Mouse (Mus musculus): ENCODE data around the gene Gltp. TPM values are rescaled to one million over a fixed set of nuclear protein-coding genes. Genes with fewer than 3 reads are reported as not detected.

The Gltp gene
- total RNA-seq, 1 experiment from 2014 or later, result 46.5 TPM

GRCm38 (mm10) chr5:114707265-114708068, 16.7 kb upstream of the Gltp start, which contains the start of gene Tchp:
Gene Tchp (plus strand): TSS chr5:114707760.
- peak; percentile 89 for ATAC-seq (replicated peaks; ENCODE audit: insufficient number of reproducible peaks, low FRiP score, low TSS enrichment, poor library complexity, severe bottlenecking)

GRCm38 (mm10) chr5:114702403-114703392, 11.9 kb upstream of the Gltp start:
- no peak; the same call in 1 of the 2 replicates for ATAC-seq (replicated peaks; ENCODE audit: insufficient number of reproducible peaks, low FRiP score, low TSS enrichment, poor library complexity, severe bottlenecking)

GRCm38 (mm10) chr5:114699015-114699414, 8.2 kb upstream of the Gltp start:
- ATAC-seq (replicated peaks; ENCODE audit: insufficient number of reproducible peaks, low FRiP score, low TSS enrichment, poor library complexity, severe bottlenecking), result peak; percentile 87

DNA sequence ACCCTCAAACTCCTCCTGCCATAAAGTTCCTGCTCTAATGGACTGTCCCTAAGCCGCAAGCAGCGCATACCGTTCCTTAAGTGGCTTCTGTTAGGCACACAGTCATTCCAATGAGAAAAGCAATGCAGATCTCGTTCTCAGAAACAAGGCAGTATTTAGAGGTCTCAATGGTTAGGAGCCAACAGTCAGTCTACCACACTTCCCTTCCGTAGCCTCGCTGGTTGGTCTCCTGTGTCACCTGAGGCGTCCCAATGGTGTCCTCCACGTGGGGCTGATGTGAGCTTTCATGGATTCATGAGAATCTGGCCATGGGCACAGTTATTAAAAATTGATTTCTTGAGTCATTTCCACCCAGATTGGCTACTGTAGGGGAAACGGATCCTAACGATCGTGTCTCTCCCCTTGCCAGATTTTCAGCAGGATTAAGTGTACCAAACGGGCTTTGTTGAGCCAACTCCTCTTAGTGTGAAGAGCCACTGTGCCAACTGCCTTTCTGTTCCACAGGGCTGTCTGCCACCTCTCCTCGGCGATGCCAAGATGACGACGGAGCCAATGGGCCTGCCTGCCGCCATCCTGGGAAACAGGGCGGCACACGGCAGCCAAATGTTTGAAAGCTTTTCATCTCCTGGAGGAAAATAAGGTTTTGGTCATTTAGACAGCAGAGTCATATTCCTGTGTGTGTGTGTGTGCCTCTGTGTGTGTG, 7.4 kb upstream of the Gltp start:
- no peak for ATAC-seq (replicated peaks; ENCODE audit: insufficient number of reproducible peaks, low FRiP score, low TSS enrichment, poor library complexity, severe bottlenecking)

DNA sequence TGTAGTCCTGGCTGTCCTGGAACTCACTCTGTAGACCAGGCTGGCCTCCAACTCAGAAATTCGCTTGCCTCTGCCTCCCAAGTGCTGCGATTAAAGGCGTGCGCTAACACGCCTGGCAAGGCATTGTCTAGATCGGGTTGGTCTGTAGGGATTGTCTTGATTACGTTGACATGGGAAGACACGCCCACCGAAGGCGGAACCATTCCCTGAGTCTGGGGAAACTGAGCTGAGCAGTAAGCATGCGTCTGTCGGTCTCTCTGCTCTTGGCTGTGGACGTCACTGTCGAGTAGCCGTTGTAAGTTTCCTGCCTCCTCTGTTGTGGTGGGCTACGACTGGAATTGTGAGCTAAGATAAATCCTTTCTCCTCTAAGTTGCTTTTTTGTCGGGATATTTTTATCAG, 6.2 kb upstream of the Gltp start:
- ATAC-seq (replicated peaks; ENCODE audit: insufficient number of reproducible peaks, low FRiP score, low TSS enrichment, poor library complexity, severe bottlenecking), result no peak

- ATAC-seq (replicated peaks; ENCODE audit: insufficient number of reproducible peaks, low FRiP score, low TSS enrichment, poor library complexity, severe bottlenecking), result no peak
Measured at GRCm38 (mm10) chr5:114695775-114696174, 5.0 kb upstream of the Gltp start.

DNA sequence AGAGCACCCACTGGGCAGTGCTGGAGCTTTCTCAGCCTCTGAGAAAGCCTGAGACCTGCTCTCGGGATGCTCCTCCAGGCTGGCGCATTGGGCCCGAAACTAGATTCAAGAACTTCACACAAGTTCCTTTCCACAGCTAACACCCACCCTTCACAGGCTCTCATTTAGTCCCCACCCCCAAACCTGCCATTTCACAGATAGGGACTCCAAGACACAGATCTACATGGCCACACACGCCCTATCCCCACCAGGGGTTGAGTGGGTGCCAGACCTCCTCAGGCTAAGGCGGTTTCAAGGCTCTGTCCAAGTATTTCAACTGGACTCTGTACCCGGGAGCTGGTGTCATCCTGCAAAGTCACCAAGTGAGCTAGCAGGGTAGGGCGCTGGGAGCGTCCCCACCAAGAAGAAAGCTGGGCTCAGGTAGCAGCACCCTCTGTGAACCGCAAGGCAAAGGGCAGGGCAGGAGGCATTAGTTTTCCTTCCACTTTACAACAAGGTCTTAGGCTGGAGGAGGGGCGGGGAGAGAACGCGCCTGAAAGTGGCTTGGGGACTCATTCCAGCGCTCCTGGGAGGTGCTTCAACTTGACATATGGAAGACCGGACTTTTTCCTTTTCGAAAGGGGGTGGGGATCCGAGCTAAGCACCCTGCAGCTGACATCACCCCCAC, 951 bp downstream of the Gltp start:
- ATAC-seq (replicated peaks; ENCODE audit: insufficient number of reproducible peaks, low FRiP score, low TSS enrichment, poor library complexity, severe bottlenecking), result no peak

GRCm38 (mm10) chr5:114688703-114689102, 2.1 kb downstream of the Gltp start:
- ATAC-seq (replicated peaks; ENCODE audit: insufficient number of reproducible peaks, low FRiP score, low TSS enrichment, poor library complexity, severe bottlenecking), result no peak

- ATAC-seq (replicated peaks; ENCODE audit: insufficient number of reproducible peaks, low FRiP score, low TSS enrichment, poor library complexity, severe bottlenecking), result no peak
Measured at GRCm38 (mm10) chr5:114687901-114688300, 2.9 kb downstream of the Gltp start.

DNA sequence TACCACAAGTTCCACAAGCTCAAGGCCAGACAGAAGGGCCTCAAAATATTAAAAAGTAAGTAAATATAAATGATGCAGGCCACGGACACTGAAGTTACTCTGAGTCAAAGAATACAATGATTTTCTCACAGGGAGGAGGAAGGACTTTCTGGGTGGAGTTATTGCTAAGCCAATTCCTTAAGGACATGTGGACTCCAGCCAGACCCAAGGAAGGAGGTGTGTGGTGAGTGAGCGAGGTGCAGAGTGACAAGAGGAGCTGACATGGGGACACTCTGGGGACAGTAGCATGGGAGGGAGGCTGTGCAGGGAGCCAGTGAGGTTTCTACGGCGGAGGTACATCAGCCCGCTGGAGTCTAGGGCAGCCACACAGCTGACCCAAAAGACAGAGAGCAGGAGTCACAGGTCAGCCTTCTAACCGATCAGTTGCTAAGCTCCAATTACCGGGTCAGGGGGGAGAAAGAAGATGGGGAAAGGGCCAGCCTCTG, 4.0 kb downstream of the Gltp start:
- no peak for ATAC-seq (replicated peaks; ENCODE audit: insufficient number of reproducible peaks, low FRiP score, low TSS enrichment, poor library complexity, severe bottlenecking)

- ATAC-seq (replicated peaks; ENCODE audit: insufficient number of reproducible peaks, low FRiP score, low TSS enrichment, poor library complexity, severe bottlenecking), result no peak
Measured at GRCm38 (mm10) chr5:114685986-114686385, 4.8 kb downstream of the Gltp start.

DNA sequence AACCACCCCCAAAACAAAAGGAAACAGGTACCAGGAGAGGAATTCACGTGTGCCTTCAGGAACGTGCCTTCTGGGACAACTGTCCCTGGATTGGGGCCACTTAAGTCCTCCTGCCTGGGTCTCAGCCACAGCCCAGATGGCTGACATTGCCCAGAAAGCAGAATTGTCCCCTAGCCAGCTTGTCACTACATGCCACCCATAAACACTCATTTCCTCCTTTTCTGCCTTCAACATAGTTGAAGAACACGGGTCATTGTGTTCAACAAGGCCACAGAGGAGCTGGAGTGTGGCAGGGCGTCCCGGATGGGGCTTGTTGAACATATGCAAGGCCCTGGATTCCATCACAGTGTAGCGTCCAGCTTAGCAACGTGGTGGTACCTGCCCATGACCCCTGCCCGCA, 9.1 kb downstream of the Gltp start:
- peak; percentile 40 for ATAC-seq (replicated peaks; ENCODE audit: insufficient number of reproducible peaks, low FRiP score, low TSS enrichment, poor library complexity, severe bottlenecking)

DNA sequence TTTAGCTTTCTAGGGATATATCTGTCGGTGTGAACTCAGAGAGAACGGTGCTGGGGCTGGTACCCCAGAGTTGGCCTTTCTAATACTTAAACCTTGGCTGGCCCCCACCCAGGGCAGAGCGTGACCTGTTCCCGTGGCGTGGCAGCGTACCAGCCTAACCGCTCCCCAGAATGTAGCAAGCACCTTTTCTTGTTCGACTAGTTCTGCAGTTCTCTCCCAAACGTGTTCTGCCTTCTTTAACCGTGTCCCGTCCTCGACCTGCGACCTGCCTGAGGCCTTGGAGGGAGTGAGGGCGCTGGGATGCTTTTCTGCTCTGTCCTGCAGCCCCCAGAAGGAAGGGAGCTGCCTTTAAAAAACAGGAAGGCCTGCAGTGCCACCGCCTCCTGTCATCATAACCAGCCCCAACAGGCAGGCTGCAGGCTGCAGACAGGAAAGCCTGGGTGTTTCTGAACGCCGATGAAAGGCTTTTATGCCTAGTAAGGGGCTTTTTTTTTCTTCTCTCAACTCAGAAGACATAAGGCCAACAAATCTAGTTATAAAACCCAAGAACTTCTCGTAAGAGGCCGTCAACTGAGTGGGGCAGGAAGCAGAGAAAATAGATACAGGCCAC, 10.0 kb downstream of the Gltp start:
- no peak for ATAC-seq (replicated peaks; ENCODE audit: insufficient number of reproducible peaks, low FRiP score, low TSS enrichment, poor library complexity, severe bottlenecking)

DNA sequence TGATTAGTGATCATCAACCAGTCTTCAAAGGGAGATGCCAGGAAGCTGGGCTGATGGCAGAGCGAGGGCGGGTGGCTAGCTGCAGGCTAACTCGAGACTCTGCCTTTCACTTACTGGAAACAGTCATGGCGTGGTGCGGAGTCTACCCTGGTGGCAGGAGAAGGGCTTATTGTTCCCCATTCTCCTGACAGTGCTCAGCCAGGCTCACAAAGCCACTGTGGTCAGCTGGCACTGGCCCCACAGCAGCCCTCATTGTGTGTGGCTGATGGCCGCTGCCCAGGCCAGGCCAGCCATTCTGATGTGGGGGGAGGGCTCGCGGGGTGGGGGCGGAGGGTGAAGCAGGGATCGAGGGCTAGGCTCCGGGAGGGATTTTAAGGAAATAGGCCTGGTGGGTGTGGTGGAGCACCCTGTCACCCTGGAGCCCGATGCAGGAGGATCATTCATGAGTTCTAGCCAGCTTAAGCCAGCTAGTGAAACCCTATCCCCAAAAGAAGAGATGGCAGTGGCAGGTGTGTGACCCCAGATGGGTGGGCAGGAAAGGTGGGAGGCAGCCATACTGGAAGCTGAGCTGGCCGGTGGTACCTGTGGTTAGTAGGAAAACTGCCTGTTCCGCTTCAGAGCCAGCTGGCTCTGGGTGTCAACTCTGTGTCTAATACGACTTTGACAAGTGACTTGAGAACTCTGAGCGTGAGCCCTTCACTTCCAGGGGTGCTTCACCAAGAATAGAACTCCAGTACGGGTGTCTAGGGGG, 10.8 kb downstream of the Gltp start:
- ATAC-seq (replicated peaks; ENCODE audit: insufficient number of reproducible peaks, low FRiP score, low TSS enrichment, poor library complexity, severe bottlenecking), result no peak

- ATAC-seq (replicated peaks; ENCODE audit: insufficient number of reproducible peaks, low FRiP score, low TSS enrichment, poor library complexity, severe bottlenecking), result no peak
Measured at GRCm38 (mm10) chr5:114674594-114674993, 16.2 kb downstream of the Gltp start.

DNA sequence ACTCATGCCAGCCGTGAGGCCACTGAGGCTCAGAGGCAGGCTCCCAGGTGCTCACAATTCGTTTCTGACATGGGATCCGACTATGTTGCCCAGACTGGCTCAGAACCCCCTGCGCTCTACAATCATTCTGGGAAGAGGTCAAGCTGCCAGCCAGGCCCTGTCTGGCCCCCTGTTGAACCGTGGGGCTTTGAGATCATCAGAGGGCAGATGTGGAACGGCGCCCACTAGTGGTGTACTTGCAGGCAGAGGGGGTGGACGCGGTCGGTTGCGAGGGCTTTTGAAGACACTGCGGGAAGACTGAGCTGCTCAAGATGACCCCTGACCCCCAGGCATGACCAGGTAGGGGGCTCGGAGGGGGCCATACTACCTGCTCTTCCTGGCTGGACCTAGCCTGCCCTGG, 17.7 kb downstream of the Gltp start:
- no peak for ATAC-seq (replicated peaks; ENCODE audit: insufficient number of reproducible peaks, low FRiP score, low TSS enrichment, poor library complexity, severe bottlenecking)

GRCm38 (mm10) chr5:114669014-114669413, 21.8 kb downstream of the Gltp start:
- ATAC-seq (replicated peaks; ENCODE audit: insufficient number of reproducible peaks, low FRiP score, low TSS enrichment, poor library complexity, severe bottlenecking), result no peak
